Mouse (Mus musculus): ENCODE results near the gene Cmtm3.

DNA sequence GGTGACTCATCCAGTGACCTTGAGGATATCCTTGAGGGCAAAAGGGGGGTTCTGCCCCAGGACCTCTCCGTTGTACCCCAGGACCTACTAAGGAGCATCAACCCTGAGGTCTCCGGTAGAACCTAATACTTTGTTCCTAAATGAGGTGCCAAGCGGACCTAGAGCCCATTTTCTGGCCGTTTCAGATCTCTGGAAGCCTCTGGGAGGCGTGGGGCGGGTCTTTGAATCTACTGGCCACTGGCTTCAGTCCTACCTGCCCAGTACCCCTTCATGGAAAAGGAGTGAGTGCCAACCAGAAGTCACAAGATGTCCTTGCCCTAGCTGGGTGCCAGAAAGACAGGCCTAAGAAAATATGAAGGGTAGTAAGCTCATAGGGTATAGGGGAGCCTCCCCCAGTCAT lies 2.5 kb downstream of the Cmtm3 start:
- TF ChIP-seq POLR2A (IDR thresholded peaks at IDR 0.05; ENCODE audit: extremely low read depth, insufficient read depth, low read length) (no peak), CTCF (IDR thresholded peaks at IDR 0.05; ENCODE audit: low read depth, low read length) (no peak)
